Mouse (Mus musculus): ENCODE data around the gene Arpc3. TPM values are rescaled to one million over a fixed set of nuclear protein-coding genes. Genes with fewer than 3 reads are reported as not detected.

The Arpc3 gene
- polyA plus RNA-seq, 1 experiment, result 217 TPM

GRCm38 (mm10) chr5:122353807-122354491, 37.7 kb upstream of the Arpc3 start, which contains the start of the genes Rad9b and Vps29:
TSS of gene Rad9b (minus strand) at chr5:122354233.
TSS of gene Vps29 (plus strand) at chr5:122354369.
- peaks cover 4% of the 10 kb centered on the region for H3K27me3 ChIP-seq (ENCODE audit: control insufficient read depth, insufficient read depth, insufficient read length)
- peak within 1 kb of the TSS; percentile 54 for H3K4me3 ChIP-seq
- peak within 1 kb of the TSS; percentile 97 for H3K4me2 ChIP-seq (ENCODE audit: low read depth)
- peaks cover 40% of the 10 kb centered on the region for H3K79me2 ChIP-seq (ENCODE audit: control insufficient read depth, insufficient read depth)
- no peaks in the 10 kb centered on the region for H3K36me3 ChIP-seq (ENCODE audit: control insufficient read depth, insufficient read depth)
- TF ChIP-seq SRF (IDR thresholded peaks at IDR 0.05; ENCODE audit: control insufficient read depth, insufficient read length, low read depth), result peak; percentile 17
- no peak for TF ChIP-seq REST (IDR thresholded peaks at IDR 0.05; ENCODE audit: insufficient read depth, insufficient read length)
- TF ChIP-seq MAX (IDR thresholded peaks at IDR 0.05; ENCODE audit: low read depth), result no peak
- TF ChIP-seq MYOG (IDR thresholded peaks at IDR 0.05; ENCODE audit: control insufficient read depth in 1 of 3, insufficient read depth in 1 of 3, insufficient read length in 2 of 3, low read depth in 2 of 3), result no peak
- no peak for TF ChIP-seq E2F4 (IDR thresholded peaks at IDR 0.05; ENCODE audit: insufficient read depth)
- peak; percentile 84 for TF ChIP-seq POLR2AphosphoS2 (IDR thresholded peaks at IDR 0.05; ENCODE audit: insufficient read length, low read depth)
- TF ChIP-seq MYOD1 (IDR thresholded peaks at IDR 0.05; ENCODE audit: control insufficient read depth in 1 of 3, insufficient read length in 2 of 3, low read depth in 2 of 3), result peak in 1 of 3 experiments; percentile 17
- TF ChIP-seq POLR2A (IDR thresholded peaks at IDR 0.05; ENCODE audit: insufficient read length, low read depth), result peak; percentile 82
- TF ChIP-seq CEBPB (IDR thresholded peaks at IDR 0.05; ENCODE audit: insufficient read depth, poor library complexity, severe bottlenecking), result no peak
- no peak for TF ChIP-seq TCF12 (IDR thresholded peaks at IDR 0.05; ENCODE audit: insufficient read depth, poor library complexity, severe bottlenecking)
- no peak for TF ChIP-seq TCF3 (IDR thresholded peaks at IDR 0.05; ENCODE audit: insufficient read length, low read depth)
- no peak for TF ChIP-seq USF1 (IDR thresholded peaks at IDR 0.05; ENCODE audit: low read depth)
- H3ac ChIP-seq (ENCODE audit: control insufficient read depth, insufficient read length), result peak within 1 kb of the TSS; percentile 57

GRCm38 (mm10) chr5:122354492-122355067, 37.1 kb upstream of the Arpc3 start:
- TF ChIP-seq TCF12 (IDR thresholded peaks at IDR 0.05; ENCODE audit: insufficient read depth, poor library complexity, severe bottlenecking) (no peak), POLR2A (IDR thresholded peaks at IDR 0.05; ENCODE audit: insufficient read length, low read depth) (peak; percentile 40), MYOG (IDR thresholded peaks at IDR 0.05; ENCODE audit: control insufficient read depth in 1 of 3, insufficient read depth in 1 of 3, insufficient read length in 2 of 3, low read depth in 2 of 3) (peak in 2 of 3 experiments; percentile 3 to 8)
- Histone ChIP-seq H3K4me3 (peak overlapping the region; percentile 54), H3ac (ENCODE audit: control insufficient read depth, insufficient read length) (peak overlapping the region; percentile 57), H3K27me3 (ENCODE audit: control insufficient read depth, insufficient read depth, insufficient read length) (peaks cover 3% of the 10 kb centered on the region), H3K4me2 (ENCODE audit: low read depth) (peak overlapping the region; percentile 84), H3K79me2 (ENCODE audit: control insufficient read depth, insufficient read depth) (peaks cover 45% of the 10 kb centered on the region), H3K36me3 (ENCODE audit: control insufficient read depth, insufficient read depth) (no peaks in the 10 kb centered on the region)

- no peaks in the 10 kb centered on the region for H3K27me3 ChIP-seq (ENCODE audit: control insufficient read depth, insufficient read depth, insufficient read length)
- peak within 1 kb of the TSS; percentile 75 for H3K4me3 ChIP-seq
- TF ChIP-seq E2F4 (IDR thresholded peaks at IDR 0.05; ENCODE audit: insufficient read depth) (no peak), CEBPB (IDR thresholded peaks at IDR 0.05; ENCODE audit: insufficient read depth, poor library complexity, severe bottlenecking) (no peak), POLR2AphosphoS2 (IDR thresholded peaks at IDR 0.05; ENCODE audit: insufficient read length, low read depth) (peak; percentile 16), TCF12 (IDR thresholded peaks at IDR 0.05; ENCODE audit: insufficient read depth, poor library complexity, severe bottlenecking) (no peak), SRF (IDR thresholded peaks at IDR 0.05; ENCODE audit: control insufficient read depth, insufficient read length, low read depth) (no peak), POLR2A (IDR thresholded peaks at IDR 0.05; ENCODE audit: insufficient read length, low read depth) (no peak)
- H3K4me2 ChIP-seq (ENCODE audit: low read depth), result peak within 1 kb of the TSS; percentile 96
- H3K36me3 ChIP-seq (ENCODE audit: control insufficient read depth, insufficient read depth), result peaks cover 24% of the 10 kb centered on the region
- H3K79me2 ChIP-seq (ENCODE audit: control insufficient read depth, insufficient read depth), result peaks cover 18% of the 10 kb centered on the region
- peak within 1 kb of the TSS; percentile 79 for H3ac ChIP-seq (ENCODE audit: control insufficient read depth, insufficient read length)
Observed at GRCm38 (mm10) chr5:122371591-122372191, 20.0 kb upstream of the Arpc3 start, which contains the start of gene Gpn3. TSS of gene Gpn3 (plus strand) at chr5:122371876.

- peaks cover 22% of the 10 kb centered on the region for H3K36me3 ChIP-seq (ENCODE audit: control insufficient read depth, insufficient read depth)
- H3K79me2 ChIP-seq (ENCODE audit: control insufficient read depth, insufficient read depth), result peaks cover 18% of the 10 kb centered on the region
- no peaks in the 10 kb centered on the region for H3K27me3 ChIP-seq (ENCODE audit: control insufficient read depth, insufficient read depth, insufficient read length)
- peak within 1 kb of the TSS; percentile 96 for H3K4me2 ChIP-seq (ENCODE audit: low read depth)
- TF ChIP-seq POLR2A (IDR thresholded peaks at IDR 0.05; ENCODE audit: insufficient read length, low read depth), result peak; percentile 83
- peak; percentile 86 for TF ChIP-seq POLR2AphosphoS2 (IDR thresholded peaks at IDR 0.05; ENCODE audit: insufficient read length, low read depth)
- TF ChIP-seq TCF3 (IDR thresholded peaks at IDR 0.05; ENCODE audit: insufficient read length, low read depth), result no peak
- TF ChIP-seq MYOD1 (IDR thresholded peaks at IDR 0.05; ENCODE audit: control insufficient read depth in 1 of 3, insufficient read length in 2 of 3, low read depth in 2 of 3), result peak in 1 of 3 experiments; percentile 3
- no peak for TF ChIP-seq SRF (IDR thresholded peaks at IDR 0.05; ENCODE audit: control insufficient read depth, insufficient read length, low read depth)
- peak; percentile 76 for TF ChIP-seq E2F4 (IDR thresholded peaks at IDR 0.05; ENCODE audit: insufficient read depth)
- peak; percentile 77 for TF ChIP-seq MAX (IDR thresholded peaks at IDR 0.05; ENCODE audit: low read depth)
- peak within 1 kb of the TSS; percentile 79 for H3ac ChIP-seq (ENCODE audit: control insufficient read depth, insufficient read length)
- peak within 1 kb of the TSS; percentile 75 for H3K4me3 ChIP-seq
Observed at GRCm38 (mm10) chr5:122372192-122372769, 19.4 kb upstream of the Arpc3 start, which contains the start of gene Fam216a. TSS of gene Fam216a (minus strand) at chr5:122372364.

Measured in myocyte (in vitro differentiated cells).